Mouse (Mus musculus): Measurements from ENCODE around the gene Plekhg1.

DNA sequence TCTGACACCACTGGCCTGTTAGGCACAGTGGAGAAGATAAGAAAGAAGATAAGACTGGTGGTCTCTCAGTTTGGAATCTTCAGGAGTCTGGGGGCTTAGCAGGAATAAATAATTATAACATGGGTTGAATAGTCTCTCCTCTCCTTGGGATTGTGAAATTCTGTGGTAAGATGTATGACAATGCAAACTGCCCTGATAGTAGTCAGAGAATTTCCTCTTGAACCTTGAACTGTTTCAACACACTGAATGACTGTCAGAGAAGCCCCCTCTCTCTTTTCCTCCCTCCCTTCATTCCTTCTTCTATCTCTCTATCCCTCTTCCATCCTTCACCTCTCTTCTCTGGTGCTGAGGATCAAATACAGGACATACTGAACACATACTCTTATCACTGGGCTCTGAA is 196.7 kb downstream of the Plekhg1 start:
- TF ChIP-seq CTCF (IDR thresholded peaks at IDR 0.05; ENCODE audit: low read depth) (no peak), EP300 (IDR thresholded peaks at IDR 0.05; ENCODE audit: low read depth) (no peak)

Measured in liver, embryonic 14.5 days (tissue).